Mouse (Mus musculus) frontal cortex, adult (tissue): ENCODE results near the gene Man1a2.

Source experiments
- ATAC-seq: cut with Nextera tagmentation; 2 replicates; pipeline ENCODE4 v1.9.2; 2017; ENCODE audit warnings: mild to moderate bottlenecking, moderate library complexity, mixed read lengths; ENCODE audit not compliant: low TSS enrichment

Man1a2 gene

DNA sequence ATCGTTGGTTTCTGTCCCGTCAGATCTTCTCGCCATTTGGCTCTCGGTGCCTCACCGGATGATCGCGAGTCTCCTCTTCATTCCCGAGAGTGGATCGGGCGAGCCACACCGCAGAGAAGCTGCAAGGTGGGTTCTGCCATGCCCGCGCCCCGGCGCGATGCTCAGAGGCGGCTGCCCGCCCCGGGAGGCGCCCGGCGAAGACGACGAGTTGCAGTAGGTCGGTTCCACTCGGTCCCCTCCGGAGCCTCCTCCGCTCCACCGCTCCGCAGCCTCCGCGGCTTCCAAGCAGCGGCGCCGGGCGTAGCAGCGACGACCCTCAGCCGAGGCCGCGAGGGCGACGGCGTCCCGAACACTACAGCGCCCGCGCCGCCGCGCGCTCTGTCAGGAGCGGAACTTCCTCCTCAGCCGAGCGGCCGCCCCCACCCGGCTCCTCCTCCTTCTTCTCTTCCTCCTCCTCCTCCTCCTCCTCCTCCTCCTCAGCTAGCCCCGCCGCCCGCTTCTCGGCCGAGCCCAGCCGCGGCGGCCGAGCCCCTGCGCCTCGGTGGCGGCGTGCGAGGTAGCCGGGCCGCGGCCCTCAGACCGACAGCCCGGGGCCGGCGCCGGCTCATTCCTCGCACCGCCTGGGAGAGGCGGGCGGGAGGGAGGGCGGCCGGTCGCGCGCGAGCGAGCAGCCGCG, at the start of gene Man1a2:
Gene Man1a2 (minus strand): TSS at position 417 of the 676 bp plus-strand sequence.
- ATAC-seq, result peak; percentile 60

DNA sequence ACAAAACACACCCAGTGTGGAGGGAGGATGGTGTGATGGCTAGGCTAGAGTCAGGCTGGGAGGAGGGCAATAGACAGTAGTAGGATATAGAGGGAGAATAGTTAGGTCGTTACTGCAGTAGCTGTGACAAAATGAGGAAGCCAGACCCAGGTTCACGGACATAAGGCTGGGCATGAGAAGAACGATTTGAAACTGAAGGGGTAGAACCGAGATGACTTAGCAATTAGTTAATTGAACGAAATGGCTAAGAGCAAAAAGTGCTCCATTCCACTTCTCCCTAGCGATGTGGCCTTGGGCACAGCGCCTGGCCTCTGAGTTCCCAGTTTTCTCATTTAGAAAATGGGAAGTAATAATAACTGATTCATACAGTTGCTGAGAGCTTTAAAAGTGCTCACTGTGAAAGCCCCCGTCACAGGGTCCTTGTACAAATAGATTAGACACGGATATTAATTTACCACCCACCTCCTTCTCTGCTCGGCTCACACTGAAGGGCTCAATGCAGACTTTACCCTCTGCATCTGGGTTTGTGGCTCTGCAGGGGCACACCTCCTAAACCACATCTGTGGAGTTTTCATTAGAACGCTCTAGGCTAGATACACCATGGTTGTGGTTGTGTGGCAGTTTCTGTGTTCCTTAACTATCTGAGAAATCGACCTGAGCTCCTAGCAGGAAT, 49.3 kb upstream of the Man1a2 start:
- ATAC-seq, result no peak

DNA sequence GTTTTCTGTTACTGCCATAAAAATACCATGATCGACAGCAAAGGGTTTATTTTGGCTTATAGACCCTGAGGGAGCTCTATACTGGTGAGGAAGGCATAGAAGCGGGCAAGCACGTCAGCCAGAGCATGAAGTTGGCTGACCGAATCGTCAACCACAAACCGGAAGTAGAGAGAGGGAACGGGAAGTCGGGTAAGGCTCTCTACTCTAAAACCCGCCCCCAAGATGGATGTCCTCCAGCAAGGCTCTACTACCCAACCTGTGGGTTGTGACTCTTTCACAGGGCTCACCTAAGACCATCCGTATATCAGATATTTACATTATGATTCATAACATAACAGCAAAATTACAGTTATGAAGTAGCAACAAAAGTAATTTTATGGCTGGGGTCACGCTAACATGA, 46.6 kb upstream of the Man1a2 start:
- no peak for ATAC-seq

DNA sequence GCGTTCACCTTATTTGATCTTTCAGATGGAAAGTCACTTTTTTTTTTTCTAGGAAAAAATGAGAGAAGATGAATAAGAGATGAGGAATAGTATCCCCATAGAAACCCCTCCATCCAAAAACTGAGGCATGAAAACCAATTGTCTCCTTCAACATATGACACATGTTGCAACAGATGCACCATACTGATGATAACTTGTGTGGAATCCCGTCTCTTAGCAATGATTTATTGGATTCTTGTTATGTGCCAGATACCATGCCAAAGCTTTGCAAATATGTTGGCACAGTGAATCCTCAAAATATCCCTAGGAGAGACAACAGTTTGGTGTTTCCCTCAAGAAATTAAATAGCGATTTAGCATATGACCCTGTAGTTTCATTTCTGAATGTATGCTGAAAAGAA, 46.0 kb upstream of the Man1a2 start:
- ATAC-seq, result no peak

DNA sequence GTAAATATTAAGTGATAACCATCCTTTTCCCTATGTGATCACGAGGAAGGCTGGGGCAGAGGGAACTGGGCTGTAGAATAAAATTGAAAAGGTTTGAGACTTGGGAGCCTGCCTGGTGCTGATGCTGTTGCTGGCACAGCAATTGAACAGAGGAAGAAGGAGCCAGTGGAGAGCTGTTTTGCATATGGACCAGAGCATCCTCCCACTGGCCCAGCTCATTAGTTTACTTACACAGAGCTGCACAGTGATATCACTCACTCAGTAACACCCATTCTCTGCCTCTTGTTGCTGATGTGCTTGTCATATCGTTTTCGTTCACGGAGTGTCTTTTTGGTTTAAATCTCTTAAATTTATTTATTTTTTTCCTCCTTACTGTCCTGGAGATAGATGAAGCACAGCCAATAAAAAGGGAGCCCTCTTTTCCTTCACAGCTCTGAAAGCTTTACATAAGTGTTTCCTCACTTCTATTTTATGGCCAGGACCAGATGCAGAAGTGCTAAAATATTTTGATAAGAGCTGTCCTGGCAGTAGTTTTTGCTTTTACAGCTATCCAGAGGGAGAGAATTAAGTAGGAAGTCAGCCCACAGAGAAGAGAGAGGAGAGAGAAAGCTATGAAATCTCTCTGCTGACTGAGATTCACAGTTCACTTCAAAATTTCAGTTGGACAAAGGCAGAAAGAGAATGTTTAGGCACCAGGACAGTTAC, 42.9 kb upstream of the Man1a2 start:
- peak; percentile 88 for ATAC-seq

DNA sequence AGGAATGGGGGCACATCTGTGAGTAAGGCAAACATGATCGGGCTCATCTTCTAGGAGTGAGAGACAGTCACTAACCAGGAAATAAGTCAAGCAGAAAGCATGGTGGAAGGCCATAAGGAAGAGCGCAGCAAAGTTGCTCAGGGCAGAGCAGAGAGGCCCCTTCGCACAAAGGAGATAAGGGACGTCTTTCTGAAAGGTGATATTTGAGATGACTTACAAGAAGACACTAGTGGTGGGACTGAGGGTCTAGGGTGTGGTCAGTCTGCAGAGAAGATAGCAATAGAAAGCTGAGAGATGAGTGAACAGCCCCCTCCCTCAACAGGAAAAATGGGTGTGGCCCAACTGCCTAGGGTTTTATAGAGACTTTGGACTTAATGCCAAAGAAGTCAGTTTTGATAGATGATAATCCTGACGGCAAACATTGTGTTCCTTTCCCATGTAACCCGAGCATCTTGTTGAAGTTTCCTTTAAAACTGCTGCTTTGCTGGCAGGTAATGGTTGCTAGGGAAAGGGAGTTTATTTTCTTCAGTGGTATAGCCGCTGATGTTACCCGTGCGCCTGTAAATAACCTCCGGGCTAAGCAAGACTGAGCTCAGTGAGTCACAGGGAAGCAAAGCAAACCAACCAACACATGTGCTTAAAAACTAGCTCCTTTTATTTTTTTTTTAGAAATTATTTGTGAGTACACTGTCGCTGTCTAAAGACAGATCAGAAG, 40.8 kb upstream of the Man1a2 start:
- ATAC-seq, result no peak

DNA sequence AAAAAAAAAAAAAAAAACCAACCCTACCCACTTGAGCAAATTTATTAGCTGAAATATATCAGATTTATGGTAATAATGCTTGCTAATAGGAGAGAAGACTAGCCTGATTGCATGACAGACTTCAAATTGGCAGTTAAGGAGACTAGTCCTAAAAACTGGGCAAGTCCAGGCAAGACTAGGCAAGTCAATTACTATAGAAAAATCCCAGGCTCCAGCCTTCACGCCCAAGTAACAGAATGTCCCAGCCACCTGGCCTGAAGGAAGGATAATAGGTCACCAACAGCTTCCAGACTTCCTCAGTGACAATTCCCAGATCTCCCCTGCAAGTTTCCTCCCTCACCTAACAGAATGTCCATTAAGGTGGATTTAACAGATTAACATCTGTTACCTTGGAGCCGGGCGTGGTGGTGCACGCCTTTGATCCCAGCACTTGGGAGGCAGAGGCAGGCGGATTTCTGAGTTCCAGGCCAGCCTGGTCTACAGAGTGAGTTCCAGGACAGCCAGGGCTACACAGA, 35.5 kb upstream of the Man1a2 start:
- no peak for ATAC-seq

DNA sequence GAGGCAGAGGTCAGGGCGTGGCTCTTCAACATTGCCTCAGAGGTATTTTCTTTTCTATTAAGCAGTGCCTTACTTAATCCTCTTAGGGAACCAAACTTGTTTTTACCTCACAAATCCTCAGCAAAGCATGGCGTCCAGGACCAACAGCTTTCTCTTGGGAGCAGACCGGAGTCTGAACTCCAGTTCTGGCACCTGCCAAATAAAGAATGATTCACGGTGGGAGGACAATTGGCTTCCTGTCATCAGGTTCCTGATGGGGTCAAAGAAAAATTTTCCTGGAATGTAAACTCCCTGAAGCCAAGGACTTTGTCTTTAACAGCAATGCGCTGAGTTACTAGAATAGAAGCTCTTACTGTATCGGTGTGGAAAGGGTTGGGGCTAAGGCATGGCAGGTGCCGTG, 30.9 kb upstream of the Man1a2 start:
- no peak for ATAC-seq

DNA sequence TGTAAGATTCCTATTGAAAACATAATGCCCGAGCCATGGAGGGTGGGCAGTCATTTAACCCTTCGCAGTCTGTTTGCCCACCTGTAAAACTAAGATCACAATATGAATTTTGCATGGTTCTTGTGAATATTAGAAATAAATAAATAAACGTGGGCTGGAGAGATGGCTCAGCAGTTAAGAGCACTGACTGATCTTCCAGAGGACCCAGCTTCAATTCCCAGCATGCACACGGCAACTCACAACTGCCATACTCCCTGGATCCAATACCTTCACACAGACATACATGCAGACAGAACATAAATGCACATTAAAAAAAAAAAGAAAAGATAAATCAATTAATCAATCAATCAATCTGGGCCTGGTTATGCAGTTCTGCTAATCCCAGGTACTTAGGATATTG, 30.1 kb upstream of the Man1a2 start:
- no peak for ATAC-seq

DNA sequence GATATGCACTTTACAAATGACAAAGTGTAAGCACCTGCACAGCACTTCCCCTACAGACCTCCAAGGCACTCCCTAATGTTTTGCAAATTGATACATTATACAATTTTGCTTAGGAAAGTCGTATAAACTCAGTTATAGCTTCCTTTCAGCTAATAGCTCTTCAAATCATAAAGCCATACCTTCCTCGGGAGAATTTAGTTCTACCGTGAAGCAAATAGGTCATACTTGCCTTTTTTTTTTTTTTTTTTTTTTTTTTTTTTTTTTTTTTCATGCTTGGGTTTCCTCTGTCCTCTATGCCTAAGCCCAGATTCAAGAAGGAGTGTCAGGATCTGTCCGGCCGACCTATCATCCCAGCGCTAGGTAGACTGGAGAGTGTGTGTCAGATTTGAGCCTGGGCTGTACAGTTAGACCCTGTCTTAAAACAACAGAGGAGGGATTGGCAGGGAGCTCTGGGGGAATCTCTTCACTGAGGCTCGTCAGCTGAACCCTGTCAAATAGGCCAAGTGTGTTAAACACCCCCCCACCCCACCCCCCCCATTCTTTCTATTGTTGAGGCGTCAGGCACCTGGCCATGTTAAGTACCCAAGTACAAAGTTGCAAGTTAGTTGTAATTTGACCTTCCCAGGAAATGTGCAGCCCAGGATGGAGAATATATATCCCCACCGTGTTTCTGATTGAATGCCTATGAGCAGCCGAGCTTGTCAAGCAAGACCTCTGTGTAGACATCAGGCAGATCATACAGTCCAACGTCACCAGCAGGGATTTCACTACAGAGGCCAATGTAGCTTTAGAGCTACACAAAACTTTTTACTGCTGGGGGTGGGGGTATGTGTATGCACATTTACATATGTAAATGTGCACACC, 28.1 kb upstream of the Man1a2 start:
- no peak for ATAC-seq

DNA sequence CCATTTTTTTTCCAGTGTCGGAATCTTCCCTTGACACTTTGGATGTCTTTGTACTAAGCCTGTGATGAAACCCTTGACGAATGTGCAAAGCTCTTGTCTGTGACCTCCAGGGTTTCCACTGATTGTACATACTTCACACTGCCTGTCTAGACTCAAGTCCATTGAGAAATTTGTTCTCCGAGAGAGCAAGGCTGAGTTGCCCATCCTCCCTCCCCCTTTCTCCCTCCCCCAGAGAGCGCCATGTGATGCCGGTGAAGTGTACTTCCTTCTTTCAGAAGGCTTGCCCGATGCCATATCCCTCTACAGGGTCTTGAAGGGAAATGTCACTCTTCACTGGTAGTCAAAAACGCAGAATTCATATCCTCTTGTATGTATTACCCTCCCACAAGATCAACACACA, 26.8 kb upstream of the Man1a2 start:
- no peak for ATAC-seq

DNA sequence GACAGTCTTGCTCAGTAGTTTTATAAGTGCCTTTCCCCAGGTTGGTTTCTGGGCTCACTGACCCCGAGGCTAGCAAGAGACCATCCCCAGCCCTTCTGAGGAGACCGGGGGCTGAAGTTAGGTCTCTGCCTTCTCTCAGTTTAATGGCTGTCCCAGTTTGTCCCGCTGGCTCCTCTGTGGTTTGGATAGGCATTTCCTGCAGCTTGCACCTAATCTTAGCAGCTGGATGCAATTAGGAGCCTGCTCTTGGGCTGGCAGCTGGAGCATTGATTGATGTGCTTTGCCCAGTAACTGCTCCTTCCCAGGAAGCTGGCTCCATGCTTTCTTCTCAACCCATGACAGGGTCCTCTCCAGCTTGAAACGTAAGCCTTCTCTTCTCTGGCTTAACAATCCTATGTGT, 26.2 kb upstream of the Man1a2 start:
- ATAC-seq, result peak; percentile 55

DNA sequence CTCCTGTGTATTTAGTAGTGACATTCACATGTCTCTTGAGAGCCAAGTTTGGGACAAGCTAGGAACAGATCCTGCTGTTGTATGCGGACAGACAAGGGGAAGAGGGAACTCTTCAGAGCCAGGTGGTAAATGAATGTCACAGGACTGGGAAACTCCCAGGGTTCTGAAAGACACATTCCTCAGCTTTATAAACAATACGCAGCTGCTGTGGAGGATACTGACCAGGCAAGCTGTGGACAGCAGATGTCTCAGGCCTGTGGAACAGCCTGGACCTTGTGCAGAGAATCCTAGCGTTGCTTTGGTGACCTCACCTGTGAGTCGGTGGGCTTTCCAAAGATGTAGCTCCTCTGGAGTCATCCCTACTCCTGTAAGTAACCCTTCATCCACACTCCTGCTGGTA, 21.8 kb upstream of the Man1a2 start:
- peak; percentile 36; the same call in 1 of the 2 replicates for ATAC-seq

DNA sequence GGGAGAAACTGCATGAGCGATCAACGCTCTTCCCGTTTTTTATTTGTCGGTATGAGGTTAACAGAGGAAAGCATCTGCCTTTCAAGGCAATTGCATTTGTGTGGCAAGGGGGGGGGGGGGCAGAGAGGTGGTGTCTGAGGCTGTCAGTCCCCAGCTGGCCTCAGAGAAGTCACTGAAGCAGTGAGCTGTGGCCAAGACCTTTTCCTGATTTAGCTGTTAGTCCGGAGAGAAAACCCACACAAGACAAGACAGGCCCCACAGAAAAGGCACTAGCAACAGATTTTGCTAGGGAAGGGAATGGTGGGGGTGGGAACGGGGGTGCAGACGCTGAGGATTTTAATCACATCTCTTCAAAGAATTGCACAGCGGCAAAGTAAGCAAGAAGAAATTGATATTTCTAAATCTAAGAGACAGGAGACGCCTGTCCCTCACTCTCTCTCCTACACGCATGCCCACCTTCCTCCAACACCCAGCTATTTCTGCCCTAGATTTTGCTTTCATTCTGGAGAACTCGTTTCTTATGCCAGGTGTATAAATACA, 19.9 kb upstream of the Man1a2 start:
- peak; percentile 80 for ATAC-seq

DNA sequence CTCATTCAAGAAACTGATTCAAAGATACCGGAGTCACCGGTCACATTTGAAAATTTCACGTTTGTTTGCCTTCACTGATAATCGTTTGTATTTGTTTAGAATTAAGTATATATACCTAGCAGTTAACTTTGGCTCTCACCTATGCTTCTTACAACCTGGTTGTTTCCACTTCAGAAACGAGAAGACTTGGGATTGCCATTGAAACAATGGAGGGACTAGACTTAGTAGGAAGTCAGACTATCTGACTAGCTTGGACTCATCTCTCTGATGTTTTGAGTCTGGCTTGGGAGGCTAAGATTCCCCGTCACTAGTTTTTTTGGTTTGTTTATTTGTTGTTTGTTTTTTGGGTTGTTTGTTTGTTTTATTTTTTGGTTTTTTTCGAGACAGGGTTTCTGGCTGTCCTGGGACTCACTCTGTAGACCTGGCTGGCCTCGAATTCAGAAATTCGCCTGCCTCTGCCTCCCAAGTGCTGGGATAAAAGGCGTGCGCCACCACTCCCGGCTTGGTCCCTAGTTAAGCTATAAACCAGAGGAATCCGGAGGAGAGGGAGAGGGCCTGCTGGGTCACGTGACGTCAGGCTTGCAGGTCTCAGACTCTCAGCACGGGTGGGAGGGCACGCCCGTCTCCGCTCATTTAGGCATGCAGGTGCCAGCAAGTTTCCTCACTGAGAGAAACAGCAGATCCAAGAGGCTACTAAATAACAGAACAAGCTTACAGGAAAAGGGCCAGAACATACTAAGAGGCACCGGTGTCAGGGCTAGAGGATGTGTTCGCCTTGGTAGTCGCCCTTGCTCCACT, 18.7 kb upstream of the Man1a2 start:
- no peak for ATAC-seq

DNA sequence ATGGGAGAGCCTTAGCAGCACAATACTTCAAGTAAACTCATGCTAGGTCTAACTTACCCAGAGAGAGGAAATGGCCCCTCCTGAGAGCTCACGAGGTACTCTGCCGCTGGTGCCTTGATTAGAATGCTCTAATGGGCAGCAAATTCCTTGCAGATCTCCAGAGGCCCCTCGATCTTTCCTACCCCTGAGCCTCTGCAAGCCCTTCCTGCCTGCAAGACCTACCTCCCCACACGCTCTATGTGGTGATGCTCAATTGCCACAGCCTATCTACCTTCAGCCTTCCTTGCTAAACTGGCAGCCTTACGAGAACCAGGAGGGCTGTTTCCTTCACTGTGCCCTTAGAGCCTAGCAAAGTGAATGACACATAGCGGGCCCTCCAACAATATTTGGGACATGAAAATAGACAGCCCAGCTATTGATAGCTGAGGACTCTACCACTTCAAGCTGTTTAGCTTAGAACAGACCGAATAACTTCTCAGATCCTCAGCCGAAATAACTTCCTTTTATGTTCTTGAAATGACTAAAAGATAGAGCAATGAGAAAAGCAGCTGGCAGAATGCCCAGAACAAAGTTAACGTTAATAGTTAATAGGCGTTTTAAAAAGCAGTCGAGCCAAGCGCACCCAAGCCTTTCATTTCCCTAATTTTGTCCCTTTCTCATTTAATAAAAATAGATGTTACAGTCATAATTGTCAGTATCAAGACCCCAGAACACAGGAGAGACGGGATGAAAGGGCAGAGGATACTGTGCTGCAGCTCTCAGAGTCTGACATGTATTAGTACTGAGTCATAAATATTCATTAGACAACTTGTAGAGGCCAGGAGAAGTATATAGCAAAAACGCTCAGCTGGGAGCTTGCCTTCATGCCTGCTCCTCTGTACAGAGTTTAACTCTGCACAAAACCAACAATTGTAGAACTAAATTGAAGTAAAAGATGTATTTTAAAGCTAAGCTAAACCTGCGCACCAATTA, 17.9 kb upstream of the Man1a2 start:
- no peak for ATAC-seq

DNA sequence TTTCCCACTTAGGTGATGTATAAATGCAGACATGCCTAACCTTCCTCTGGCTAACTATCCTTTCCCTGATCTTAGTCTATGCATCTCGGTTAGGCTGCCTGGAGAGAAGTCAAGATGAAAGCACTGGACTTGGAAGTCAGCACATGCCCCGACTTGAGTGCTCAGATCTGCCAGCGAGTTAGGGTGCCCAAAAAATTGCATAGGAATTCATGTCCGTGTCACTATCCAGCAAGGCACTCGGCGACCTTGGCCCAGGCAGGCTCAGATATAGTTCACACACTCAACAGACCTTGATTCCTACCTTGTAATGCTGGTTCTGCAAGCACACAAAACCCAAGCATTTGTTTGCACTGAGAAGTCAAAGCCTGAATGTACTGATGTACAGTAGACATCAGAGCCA, 3.4 kb upstream of the Man1a2 start:
- ATAC-seq, result no peak

DNA sequence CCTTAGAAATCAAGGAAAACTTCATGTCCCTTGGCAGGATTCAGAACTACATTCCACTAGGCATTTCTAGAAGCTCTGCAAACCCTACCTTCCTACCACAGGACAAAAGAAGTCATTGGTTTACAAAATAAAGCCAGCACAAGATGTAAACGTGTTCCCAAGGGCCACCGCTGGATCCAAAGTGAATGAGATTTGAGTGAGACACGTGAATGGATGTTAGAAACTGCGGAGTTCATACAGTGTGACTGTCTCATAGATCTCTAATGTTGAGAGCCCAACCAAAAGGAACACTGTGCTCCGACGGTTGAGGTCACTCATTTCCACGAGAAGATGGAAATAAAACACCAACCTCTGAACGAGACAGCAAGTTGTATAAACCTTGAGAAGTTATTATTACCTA, 1.5 kb upstream of the Man1a2 start:
- no peak for ATAC-seq
